Mouse (Mus musculus): ENCODE measurements around the gene Gpt2.

- TF ChIP-seq CTCF (conservative IDR thresholded peaks at IDR 0.05; ENCODE audit: insufficient read depth, insufficient read length, low read depth, low read length) (no peak), POLR2A (IDR thresholded peaks at IDR 0.05; ENCODE audit: low read depth, low read length) (no peak)
Observed at GRCm38 (mm10) chr8:85453256-85453655, 39.1 kb upstream of the Gpt2 start.
